Mouse (Mus musculus) lung, adult 2 months (tissue): Measurements from ENCODE around the gene Cped1. TPM values are rescaled to one million over a fixed set of nuclear protein-coding genes. Genes with fewer than 3 reads are reported as not detected.

Source experiments
- DNase-seq: peaks from one replicate; pipeline ENCODE4 v3.0.0; 2022
- H3K4me1 ChIP-seq: fragments of 200-500 bp; 2 replicates; pipeline ENCODE4 v1.6.1; 2011; ENCODE audit warnings: low read length; ENCODE audit not compliant: control insufficient read depth, insufficient read depth
- H3K4me3 ChIP-seq: fragments of 200-500 bp; replicated peaks from 2 replicates; pipeline ENCODE3; 2011; ENCODE audit warnings: low read depth, mild to moderate bottlenecking, control low read depth, low read length; ENCODE audit errors: extremely low read depth
- CTCF ChIP-seq: fragments of 200-500 bp; IDR thresholded peaks from 2 replicates; pipeline ENCODE4 v1.5.1; 2011; ENCODE audit warnings: mild to moderate bottlenecking, low read length, control low read depth; ENCODE audit not compliant: insufficient read depth
- POLR2A ChIP-seq: fragments of 200-500 bp; IDR thresholded peaks from 2 replicates; pipeline ENCODE4 v1.6.1; 2011; ENCODE audit warnings: low read depth, mild to moderate bottlenecking, control low read depth, low read length, borderline replicate concordance; ENCODE audit errors: extremely low read depth
- WGBS: fragments of 180-500 bp; shearing (Covaris S2); methylation state at CpG from one replicate; pipeline ENCODE4 v1.1.7; 2018; 5-methylcytosine and 5-hydroxymethylcytosine counted together
- polyA plus RNA-seq: library from polyadenylated mRNA; depleted of rRNA; stranded (reverse); fragments of >200 nt; gene quantifications from 2 replicates; pipeline ENCODE4 v1.2.3, GENCODE M21; 2012

Cped1 gene
- polyA plus RNA-seq, 1 experiment = 29.4 TPM

- WGBS = 24% methylated on average over 10 of the region's 10 CpGs
- TF ChIP-seq CTCF (no peak), POLR2A (no peak)
- no peak overlapping the region for H3K4me3 ChIP-seq
- DNase-seq = no peak
- no peaks in the 10 kb centered on the region for H3K4me1 ChIP-seq
Observed at GRCm38 (mm10) chr6:22135038-22135631, 149.4 kb downstream of the Cped1 start.

GRCm38 (mm10) chr6:22136805-22137204 lies 151.1 kb downstream of the Cped1 start:
- Histone ChIP-seq H3K4me3 (no peak overlapping the region), H3K4me1 (no peaks in the 10 kb centered on the region)
- TF ChIP-seq POLR2A = no peak
- no peak for TF ChIP-seq CTCF
- DNase-seq = no peak
- WGBS = 60% methylated on average over 10 of the region's 10 CpGs

- TF ChIP-seq POLR2A = no peak
- TF ChIP-seq CTCF = no peak
- DNase-seq = no peak
- Histone ChIP-seq H3K4me1 (no peaks in the 10 kb centered on the region), H3K4me3 (no peak overlapping the region)
- WGBS = 65% methylated on average over 8 of the region's 8 CpGs
Observed at GRCm38 (mm10) chr6:22140786-22141185, 155.1 kb downstream of the Cped1 start.

GRCm38 (mm10) chr6:22147236-22147635 lies 161.5 kb downstream of the Cped1 start:
- TF ChIP-seq POLR2A (no peak), CTCF (no peak)
- Histone ChIP-seq H3K4me3 (no peak overlapping the region), H3K4me1 (no peaks in the 10 kb centered on the region)
- DNase-seq = no peak
- WGBS = 82% methylated on average over 4 of the region's 4 CpGs

GRCm38 (mm10) chr6:22148511-22148910 lies 162.8 kb downstream of the Cped1 start:
- DNase-seq = no peak
- no peak for TF ChIP-seq POLR2A
- WGBS = 88% methylated on average over 2 of the region's 2 CpGs
- no peak overlapping the region for H3K4me3 ChIP-seq
- no peaks in the 10 kb centered on the region for H3K4me1 ChIP-seq

GRCm38 (mm10) chr6:22157461-22157860 lies 171.7 kb downstream of the Cped1 start:
- Histone ChIP-seq H3K4me3 (no peak overlapping the region), H3K4me1 (no peaks in the 10 kb centered on the region)
- TF ChIP-seq CTCF (no peak), POLR2A (no peak)
- WGBS = 52% methylated on average over 5 of the region's 5 CpGs
- DNase-seq = no peak

GRCm38 (mm10) chr6:22161944-22162343 lies 176.2 kb downstream of the Cped1 start:
- no peak for DNase-seq

GRCm38 (mm10) chr6:22168388-22168787 lies 182.7 kb downstream of the Cped1 start:
- Histone ChIP-seq H3K4me3 (no peak overlapping the region), H3K4me1 (no peaks in the 10 kb centered on the region)
- TF ChIP-seq CTCF (no peak), POLR2A (no peak)
- 52% methylated on average over 2 of the region's 2 CpGs for WGBS
- DNase-seq = no peak

More at GRCm38 (mm10) chr6:22161944-22162343, 176.2 kb downstream of the Cped1 start:
- Histone ChIP-seq H3K4me3 (no peak overlapping the region), H3K4me1 (no peaks in the 10 kb centered on the region)
- 40% methylated on average over 1 of the region's 1 CpGs for WGBS
- TF ChIP-seq CTCF = no peak
- no peak for TF ChIP-seq POLR2A

GRCm38 (mm10) chr6:22178721-22179295 lies 193.1 kb downstream of the Cped1 start:
- H3K4me1 ChIP-seq = no peaks in the 10 kb centered on the region
- no peak overlapping the region for H3K4me3 ChIP-seq
- TF ChIP-seq POLR2A (no peak), CTCF (no peak)
- WGBS = 72% methylated on average over 8 of the region's 8 CpGs
- DNase-seq = no peak

- no peak overlapping the region for H3K4me3 ChIP-seq
- TF ChIP-seq POLR2A (no peak), CTCF (no peak)
- no peaks in the 10 kb centered on the region for H3K4me1 ChIP-seq
- WGBS = 65% methylated on average over 10 of the region's 10 CpGs
- no peak for DNase-seq
Observed at GRCm38 (mm10) chr6:22180316-22180715, 194.6 kb downstream of the Cped1 start.
